Mouse (Mus musculus): ENCODE results near the gene B4galnt4.

- TF ChIP-seq CTCF (IDR thresholded peaks at IDR 0.05; ENCODE audit: low read depth, low read length) = no peak
- TF ChIP-seq POLR2A (IDR thresholded peaks at IDR 0.05; ENCODE audit: extremely low read depth, insufficient read depth, low read length) = no peak
Measured at GRCm38 (mm10) chr7:141103161-141103560, 42.3 kb downstream of the B4galnt4 start.
